Mouse (Mus musculus) Muller cell, postnatal 12 days (primary cell): ENCODE measurements around the gene Lrrc8d.
"Not testable (repeated sequence)": the region's sequence is repeated elsewhere in the genome, so short reads cannot be mapped to it uniquely, and the experiment has no call there.

Source experiments
- DNase-seq: peaks from one replicate; pipeline ENCODE4 v3.0.0-alpha.2; 2015; ENCODE audit errors: inconsistent ontology term

Lrrc8d gene

GRCm38 (mm10) chr5:105858754-105859694 lies 159.3 kb downstream of the Lrrc8d start:
- peak; percentile 47 for DNase-seq

- DNase-seq, result no peak
Observed at GRCm38 (mm10) chr5:105859716-105860460, 160.1 kb downstream of the Lrrc8d start.

GRCm38 (mm10) chr5:105860461-105860835 lies 160.7 kb downstream of the Lrrc8d start:
- no peak for DNase-seq

GRCm38 (mm10) chr5:105861616-105862015 lies 161.8 kb downstream of the Lrrc8d start:
- no peak for DNase-seq

GRCm38 (mm10) chr5:105865110-105865628 lies 165.4 kb downstream of the Lrrc8d start:
- not testable (repeated sequence) for DNase-seq

- DNase-seq, result peak; percentile 46
Observed at GRCm38 (mm10) chr5:105867427-105867826, 167.7 kb downstream of the Lrrc8d start.

GRCm38 (mm10) chr5:105867841-105868447 lies 168.2 kb downstream of the Lrrc8d start:
- no peak for DNase-seq

GRCm38 (mm10) chr5:105868593-105868992 lies 168.8 kb downstream of the Lrrc8d start:
- DNase-seq, result peak; percentile 80

GRCm38 (mm10) chr5:105869739-105870138 lies 170.0 kb downstream of the Lrrc8d start:
- no peak for DNase-seq

- no peak for DNase-seq
Observed at GRCm38 (mm10) chr5:105871140-105871539, 171.4 kb downstream of the Lrrc8d start.

- no peak for DNase-seq
Observed at GRCm38 (mm10) chr5:105872176-105872575, 172.4 kb downstream of the Lrrc8d start.

- DNase-seq, result no peak
Observed at GRCm38 (mm10) chr5:105872916-105873315, 173.1 kb downstream of the Lrrc8d start.

GRCm38 (mm10) chr5:105873774-105874173 lies 174.0 kb downstream of the Lrrc8d start:
- no peak for DNase-seq

- DNase-seq, result no peak
Observed at GRCm38 (mm10) chr5:105874476-105874875, 174.7 kb downstream of the Lrrc8d start.

- DNase-seq, result peak; percentile 96
Observed at GRCm38 (mm10) chr5:105876068-105876924, 176.5 kb downstream of the Lrrc8d start, which contains the start of gene Zfp326. Gene Zfp326 (plus strand): TSS chr5:105876565.

- DNase-seq, result no peak
Observed at GRCm38 (mm10) chr5:105876925-105877774, 177.4 kb downstream of the Lrrc8d start.
